ENCODE assay signal across 20 mouse cellular contexts in the genomic region with DNA sequence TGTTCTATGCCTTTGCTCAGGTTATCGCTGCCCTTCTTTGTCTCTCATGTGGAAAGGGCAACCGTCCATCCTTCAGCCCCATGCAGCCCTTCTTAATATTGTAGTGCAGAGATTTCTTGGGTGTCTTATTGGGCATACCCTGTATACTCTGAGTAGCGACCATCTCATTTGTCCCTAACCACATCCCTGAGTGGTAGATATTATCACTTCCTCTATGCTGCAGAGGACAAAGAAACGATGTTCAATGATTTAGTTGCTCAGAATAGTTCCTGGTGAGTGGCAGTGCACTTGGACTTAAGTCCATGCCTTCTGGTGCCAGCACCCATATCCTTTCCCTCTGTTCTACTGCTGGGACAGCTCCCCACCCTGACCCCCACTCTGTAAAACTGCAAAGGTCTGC. TPM values are rescaled to one million over a fixed set of nuclear protein-coding genes. Genes with fewer than 3 reads are reported as not detected.
A peak's percentile ranks its signal among the peaks of the same experiment; 100 is the strongest.
DNase-seq lines count a peak whose midpoint lies in the region; ATAC-seq and TF ChIP-seq lines count a peak whose summit lies in the region.
"Had no signal": no experiment of that assay in that cellular context is flagged by ENCODE, and none has a peak within 500 bp of the region (broad histone marks: within the 10 kb centered on the region; RNA-seq: fewer than 3 reads in every experiment).

No protein-coding gene starts in this region.

- peak overlapping the region; percentile 78 for H3K27ac ChIP-seq in heart, embryonic 15.5 days
- no peak overlapping the region for H3K27ac ChIP-seq in layer of hippocampus, adult 2 months
- no peak overlapping the region for H3K27ac ChIP-seq in liver, postnatal 0 days (ENCODE audit: low read depth)
- H3K27ac ChIP-seq: kidney, postnatal 0 days; limb, embryonic 13.5 days; macrophage had no signal

- DNase-seq in heart, postnatal 36 days: no peak
- DNase-seq in 416B (ENCODE audit: low read depth): peak; percentile 69
- DNase-seq in induced T-regulatory cell, adult 2 months (ENCODE audit: low read depth): peak; percentile 49
- no peak for DNase-seq in layer of hippocampus, adult 2 months (ENCODE audit: low spot score in 2 of 2)
- DNase-seq in liver, postnatal 0 days: no peak
- DNase-seq: adrenal gland, postnatal 36 days; cerebellum, postnatal 14 days; gastrocnemius, postnatal 10 days; thymus, postnatal 14 days had no signal

- peaks cover 30% of the 10 kb centered on the region for H3K4me1 ChIP-seq in heart, embryonic 15.5 days (replicated peaks)
- peaks cover 7% of the 10 kb centered on the region; the same call in 1 of the 2 replicates for H3K4me1 ChIP-seq in liver, postnatal 0 days (ENCODE audit: insufficient read depth)

- peaks cover 35% of the 10 kb centered on the region for H3K27me3 ChIP-seq in heart, embryonic 15.5 days
- peaks cover 43% of the 10 kb centered on the region for H3K27me3 ChIP-seq in liver, postnatal 0 days (ENCODE audit: insufficient read depth, low read length)

- no peak overlapping the region for H3K9ac ChIP-seq in heart, embryonic 15.5 days
- no peak overlapping the region for H3K9ac ChIP-seq in liver, postnatal 0 days (replicated peaks)
- H3K9ac ChIP-seq: limb, embryonic 13.5 days had no signal

- intact Hi-C loops in heart, postnatal 36 days (cut with DNase I): no loop called here

- no peak for TF ChIP-seq CTCF in layer of hippocampus, adult 2 months (conservative IDR thresholded peaks at IDR 0.05)
- TF ChIP-seq CTCF in liver, postnatal 0 days (IDR thresholded peaks at IDR 0.05; ENCODE audit: low read depth): no peak

- no peak for TF ChIP-seq EP300 in liver, postnatal 0 days (IDR thresholded peaks at IDR 0.05; ENCODE audit: low read depth)

- no peaks in the 10 kb centered on the region for H3K36me3 ChIP-seq in heart, embryonic 15.5 days
- no peaks in the 10 kb centered on the region for H3K36me3 ChIP-seq in liver, postnatal 0 days (replicated peaks; ENCODE audit: insufficient read depth, low read length)

- H3K4me2 ChIP-seq in heart, embryonic 15.5 days: no peak overlapping the region
- no peak overlapping the region for H3K4me2 ChIP-seq in liver, postnatal 0 days (ENCODE audit: low read depth, low read length)
- H3K4me2 ChIP-seq: limb, embryonic 13.5 days had no signal

- no peaks in the 10 kb centered on the region for H3K9me3 ChIP-seq in heart, embryonic 15.5 days (replicated peaks)
- no peaks in the 10 kb centered on the region for H3K9me3 ChIP-seq in liver, postnatal 0 days (ENCODE audit: low read length)
- H3K9me3 ChIP-seq: limb, embryonic 13.5 days had no signal

- H3K4me3 ChIP-seq in heart, embryonic 15.5 days: no peak overlapping the region
- no peak overlapping the region for H3K4me3 ChIP-seq in layer of hippocampus, adult 2 months
- no peak overlapping the region for H3K4me3 ChIP-seq in liver, postnatal 0 days (ENCODE audit: low read depth, low read length)
- H3K4me3 ChIP-seq: limb, embryonic 13.5 days had no signal

- 59% methylated on average over 4 of the region's 4 CpGs for WGBS in heart, embryonic 15.5 days
- whole genome bisulfite sequencing in liver, postnatal 0 days (ENCODE audit: insufficient replicate concordance): 47% methylated on average over 4 of the region's 4 CpGs

- ATAC-seq in heart, embryonic 15.5 days (replicated peaks; ENCODE audit: insufficient number of reproducible peaks, insufficient read depth, low FRiP score, low read depth): no peak
- ATAC-seq in CD4-positive, CD25-positive, alpha-beta regulatory T cell, adult 4 months: peak; percentile 43
- no peak for ATAC-seq in liver, postnatal 0 days

RNA-seq across cellular contexts. Expression of a gene that starts 2.3 kb away (rescaled TPM):
- polyA plus RNA-seq in heart, embryonic 15.5 days (2015; fragmentation: Nextera tagmentation; extraction: Ambion mirVana): 26.6 and 48.2 TPM in 2 replicates
- 10 to 100 TPM; 48.4 to 51.2 TPM for total RNA-seq in heart, postnatal 36 days (2021)
- 100 to 1,000 TPM; 131 to 138 TPM for polyA plus RNA-seq in CD4-positive, CD25-positive, alpha-beta regulatory T cell, adult 4 months (2017; shearing (Covaris generic))
- total RNA-seq in layer of hippocampus, adult 2 months (2021): 100 to 1,000 TPM; 513 to 526 TPM
- polyA plus RNA-seq in liver, postnatal 0 days (2015; fragmentation: Nextera tagmentation; extraction: Ambion mirVana): 13.9 and 15.9 TPM in 2 replicates

RNA-seq across cellular contexts. Expression of a gene that starts 32.5 kb away (rescaled TPM):
- polyA plus RNA-seq in heart, embryonic 15.5 days (2015; fragmentation: Nextera tagmentation; extraction: Ambion mirVana): 1.7 and 2.2 TPM in 2 replicates
- not detected for total RNA-seq in heart, postnatal 36 days (2021)
- polyA plus RNA-seq in CD4-positive, CD25-positive, alpha-beta regulatory T cell, adult 4 months (2017; shearing (Covaris generic)): under 1 TPM; 0.82 to 0.86 TPM
- not detected for total RNA-seq in layer of hippocampus, adult 2 months (2021)
- 0.13 and 0.20 TPM in 2 replicates for polyA plus RNA-seq in liver, postnatal 0 days (2015; fragmentation: Nextera tagmentation; extraction: Ambion mirVana)
- total RNA-seq: adrenal gland, postnatal 36 days; gastrocnemius, postnatal 10 days; layer of hippocampus, adult 8-10 months; left cerebral cortex, adult 8-10 months had no signal
- polyA plus RNA-seq: embryonic facial prominence, embryonic 11.5 days; small intestine, adult 2 months had no signal

RNA-seq across cellular contexts. Expression of a gene that starts 45.9 kb away (rescaled TPM):
- 293 and 372 TPM in 2 replicates for polyA plus RNA-seq in heart, embryonic 15.5 days (2015; fragmentation: Nextera tagmentation; extraction: Ambion mirVana)
- total RNA-seq in heart, postnatal 36 days (2021): 1 to 10 TPM; 2.4 to 3.9 TPM
- 1 to 10 TPM; 1.9 to 3.1 TPM for polyA plus RNA-seq in CD4-positive, CD25-positive, alpha-beta regulatory T cell, adult 4 months (2017; shearing (Covaris generic))
- 10 to 100 TPM; 25.3 to 31.9 TPM for total RNA-seq in layer of hippocampus, adult 2 months (2021)
- polyA plus RNA-seq in liver, postnatal 0 days (2015; fragmentation: Nextera tagmentation; extraction: Ambion mirVana): 5.0 and 6.8 TPM in 2 replicates

RNA-seq across cellular contexts. Expression of a gene that starts 46.3 kb away (rescaled TPM):
- 7.5 and 11.2 TPM in 2 replicates for polyA plus RNA-seq in heart, embryonic 15.5 days (2015; fragmentation: Nextera tagmentation; extraction: Ambion mirVana)
- 1 to 10 TPM; 4.4 TPM for total RNA-seq in heart, postnatal 36 days (2021)
- 1 to 10 TPM in 1 of 2 experiments, under 1 TPM in 1; 0.77 to 1.2 TPM for polyA plus RNA-seq in CD4-positive, CD25-positive, alpha-beta regulatory T cell, adult 4 months (2017; shearing (Covaris generic))
- total RNA-seq in layer of hippocampus, adult 2 months (2021): 1 to 10 TPM; 3.2 to 3.6 TPM
- 0.63 TPM in 2 replicates for polyA plus RNA-seq in liver, postnatal 0 days (2015; fragmentation: Nextera tagmentation; extraction: Ambion mirVana)

RNA-seq across cellular contexts. Expression of a gene that starts 50.9 kb away (rescaled TPM):
- polyA plus RNA-seq in heart, embryonic 15.5 days (2015; fragmentation: Nextera tagmentation; extraction: Ambion mirVana): not detected in 2 replicates
- not detected for total RNA-seq in heart, postnatal 36 days (2021)
- under 1 TPM in 1 of 2 experiments, not detected in 1; 0.30 TPM for polyA plus RNA-seq in CD4-positive, CD25-positive, alpha-beta regulatory T cell, adult 4 months (2017; shearing (Covaris generic))
- 10 to 100 TPM; 22.1 to 26.0 TPM for total RNA-seq in layer of hippocampus, adult 2 months (2021)
- not detected in 2 replicates for polyA plus RNA-seq in liver, postnatal 0 days (2015; fragmentation: Nextera tagmentation; extraction: Ambion mirVana)
- total RNA-seq: neutrophil, adult 5-6 weeks had no signal
- polyA plus RNA-seq: heart, postnatal 0 days; kidney, postnatal 0 days; macrophage had no signal

Comparison
In these comparisons a context has a peak if more than half of its experiments do, and no peak if none do; other contexts are left out.
1. DNase-seq: peak in 416B (single experiment) and induced T-regulatory cell, adult 2 months (single experiment); none in heart, postnatal 36 days (0 of 2), layer of hippocampus, adult 2 months (0 of 2) and liver, postnatal 0 days (single experiment).
2. RNA of a gene that starts 45.9 kb away (polyA plus RNA-seq): 293 to 372 TPM in heart, embryonic 15.5 days; 5.0 to 6.8 TPM in liver, postnatal 0 days and 1.9 to 3.1 TPM in CD4-positive, CD25-positive, alpha-beta regulatory T cell, adult 4 months; every median in the first group is over 10 times any median in the second.